Mouse (Mus musculus): ENCODE results near the gene Gna13. TPM values are rescaled to one million over a fixed set of nuclear protein-coding genes. Genes with fewer than 3 reads are reported as not detected.

Gene Gna13
- total RNA-seq, 2 experiments from 2014 or later: 24.3 to 32.4 TPM

DNA sequence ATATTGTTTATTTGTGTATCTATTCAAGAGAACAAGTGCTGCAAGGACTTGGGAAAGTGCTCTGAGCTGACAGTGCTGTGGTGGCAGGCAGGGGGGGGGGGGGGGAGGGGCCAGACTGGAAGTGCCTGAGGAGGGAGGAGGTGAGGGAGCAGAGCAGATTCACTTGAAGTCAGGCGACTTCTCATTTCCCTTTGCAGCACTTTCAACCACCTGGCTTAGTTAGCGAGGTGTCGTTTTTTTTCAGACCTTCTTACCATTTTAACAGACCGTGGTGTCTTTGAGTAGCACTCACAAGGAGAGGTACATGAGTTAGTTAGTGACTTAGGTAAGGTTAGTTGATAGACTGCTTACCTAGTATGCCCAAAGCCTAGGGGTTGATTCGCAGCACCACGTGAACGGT, 12.8 kb downstream of the Gna13 start:
- no peak for DNase-seq (ENCODE audit: low spot score)

DNA sequence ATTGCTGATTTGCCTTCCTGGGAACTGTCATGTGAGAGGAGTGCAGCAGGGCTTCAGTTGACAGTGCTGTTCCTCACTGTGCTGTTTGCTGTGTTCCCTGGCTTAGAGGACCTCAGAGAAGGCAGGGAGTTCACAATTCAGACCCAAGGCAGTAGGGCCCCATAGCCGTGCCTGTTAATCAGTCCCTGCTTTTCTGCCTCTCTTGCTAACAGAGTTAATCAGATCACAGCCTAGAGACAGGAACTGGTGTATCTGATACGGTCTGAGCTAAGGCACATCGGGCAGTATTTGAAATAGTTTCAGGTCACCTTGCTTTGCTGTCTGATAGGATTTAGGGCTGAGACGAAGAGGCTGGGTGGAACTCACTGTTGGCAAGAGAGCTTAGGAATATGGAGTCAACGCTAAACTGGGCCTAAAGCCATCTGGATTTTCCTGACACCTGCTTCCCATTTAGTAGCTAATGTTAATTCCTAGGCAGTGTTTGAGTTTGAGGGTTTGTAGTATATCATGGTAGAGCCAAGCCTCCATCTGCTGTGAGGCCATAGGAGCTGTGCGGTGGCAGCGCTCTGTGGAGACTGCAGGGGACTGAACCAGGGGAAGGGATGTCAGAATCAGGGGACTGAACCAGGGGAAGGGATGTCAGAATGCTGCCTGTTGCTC, 14.0 kb downstream of the Gna13 start:
- DNase-seq (ENCODE audit: low spot score): no peak

DNA sequence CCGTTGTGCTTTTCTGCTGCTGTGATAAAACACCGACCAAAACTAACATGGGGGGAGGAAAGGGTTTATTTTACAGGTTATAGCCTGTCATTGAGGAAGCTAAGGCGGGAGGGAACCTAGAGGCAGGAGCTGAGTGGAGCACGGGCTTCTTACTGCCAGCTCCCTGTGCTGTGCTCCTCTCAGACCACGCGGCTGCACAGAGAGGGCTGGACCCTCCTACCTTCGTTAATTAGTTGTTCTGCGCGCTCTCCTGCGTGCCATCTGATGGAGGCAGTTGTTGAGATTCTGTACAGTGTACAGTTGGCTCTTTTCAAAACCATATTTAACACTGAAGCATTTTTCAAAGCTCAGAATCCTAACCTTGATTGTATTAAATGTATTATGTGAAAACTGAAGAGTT, 14.8 kb downstream of the Gna13 start:
- no peak for DNase-seq (ENCODE audit: low spot score)

DNA sequence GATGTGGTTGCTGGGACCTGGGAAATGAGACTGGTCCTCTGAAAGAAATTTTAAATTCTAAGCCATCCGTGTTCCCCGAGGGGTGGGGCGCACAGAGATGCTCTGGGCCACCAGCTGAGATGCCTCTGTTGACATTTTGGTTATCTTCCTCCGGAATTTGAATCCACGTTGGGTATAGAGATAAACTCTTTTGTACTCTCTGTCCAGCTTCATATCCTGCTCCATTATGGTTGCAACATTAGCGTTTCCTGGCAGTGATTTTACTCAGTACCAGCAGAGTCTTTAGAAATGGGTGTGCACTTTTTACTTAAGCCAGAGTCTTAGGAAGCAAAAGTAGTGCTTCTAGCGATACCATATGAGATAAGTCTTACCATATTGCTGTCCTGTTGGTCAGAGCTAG, 15.4 kb downstream of the Gna13 start:
- no peak for DNase-seq (ENCODE audit: low spot score)

DNA sequence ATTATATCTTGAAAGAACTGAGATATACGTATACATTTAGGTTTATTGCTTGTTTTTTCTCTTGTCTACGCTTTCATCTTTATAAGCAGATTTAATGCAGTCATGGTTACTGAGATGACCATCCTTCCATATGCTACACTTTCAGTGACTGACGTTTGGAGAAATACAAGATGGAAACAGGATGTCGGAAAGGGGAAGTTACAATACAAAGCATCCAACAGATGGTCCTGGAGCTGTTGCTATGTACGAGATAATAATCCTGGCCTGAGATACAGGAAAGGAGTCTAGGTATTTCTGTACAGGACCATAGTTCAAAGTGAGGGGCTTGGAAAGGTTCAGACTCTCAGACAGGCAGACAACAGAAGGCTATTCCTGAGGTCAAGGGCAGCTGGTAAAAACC, 18.0 kb downstream of the Gna13 start:
- DNase-seq (ENCODE audit: low spot score): no peak

DNA sequence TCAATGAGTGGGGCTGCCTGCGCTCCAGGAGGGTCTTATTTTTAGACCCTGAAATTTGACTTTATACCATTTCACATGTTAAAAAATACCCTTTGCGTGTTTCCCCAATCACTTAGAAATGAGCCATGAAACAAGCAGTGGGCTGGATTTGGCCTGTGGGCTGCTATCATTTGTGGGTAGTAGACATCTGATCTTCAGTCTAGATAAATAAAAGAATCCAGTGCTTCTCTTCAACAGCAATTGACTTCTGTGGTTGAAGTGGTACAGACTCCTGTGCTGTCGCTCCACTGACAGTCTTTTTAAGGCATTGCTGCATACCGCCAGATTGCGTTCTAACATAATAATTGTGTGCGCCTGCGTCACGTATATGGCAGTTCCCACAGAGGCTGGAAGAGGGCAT, 22.7 kb downstream of the Gna13 start:
- no peak for DNase-seq (ENCODE audit: low spot score)

DNA sequence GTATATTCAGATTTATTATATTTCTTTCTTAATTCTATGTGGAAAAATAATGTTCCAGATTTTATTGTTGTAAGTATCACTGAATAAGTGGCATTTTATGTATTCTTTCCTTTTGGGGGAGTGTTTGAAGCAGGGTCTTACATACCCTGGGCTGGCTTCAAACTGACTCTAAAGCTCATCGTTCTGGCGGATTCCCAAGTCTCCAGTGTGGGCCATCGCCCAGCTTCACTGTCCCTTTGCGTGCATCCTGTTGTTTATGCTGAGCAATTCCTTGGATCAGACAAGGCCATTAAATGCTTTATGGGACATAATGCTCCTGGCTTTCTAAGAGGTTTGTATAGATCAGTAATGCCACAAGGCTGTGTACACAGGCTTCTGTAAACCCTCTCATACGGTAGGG, 26.4 kb downstream of the Gna13 start:
- DNase-seq (ENCODE audit: low spot score): no peak

DNA sequence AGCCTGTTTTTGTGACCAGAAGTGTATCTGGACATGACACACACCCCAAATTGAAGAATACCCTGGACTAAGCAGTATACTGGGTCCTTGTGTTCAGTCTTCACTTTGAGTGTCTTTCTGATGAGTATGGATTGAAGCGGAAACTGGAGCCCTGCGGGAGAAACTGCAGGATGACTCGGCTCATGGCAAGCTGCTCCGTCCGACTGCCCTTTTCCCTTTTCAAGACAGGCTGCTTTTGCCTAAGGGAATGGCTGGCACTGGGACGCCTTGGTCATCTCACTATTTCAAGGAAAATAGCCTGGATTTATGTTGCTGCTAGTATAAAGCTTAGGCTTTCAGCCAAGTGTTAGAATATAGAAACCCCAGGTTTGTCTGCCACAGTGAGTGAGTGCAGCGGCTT, 28.6 kb downstream of the Gna13 start:
- DNase-seq (ENCODE audit: low spot score): no peak

DNA sequence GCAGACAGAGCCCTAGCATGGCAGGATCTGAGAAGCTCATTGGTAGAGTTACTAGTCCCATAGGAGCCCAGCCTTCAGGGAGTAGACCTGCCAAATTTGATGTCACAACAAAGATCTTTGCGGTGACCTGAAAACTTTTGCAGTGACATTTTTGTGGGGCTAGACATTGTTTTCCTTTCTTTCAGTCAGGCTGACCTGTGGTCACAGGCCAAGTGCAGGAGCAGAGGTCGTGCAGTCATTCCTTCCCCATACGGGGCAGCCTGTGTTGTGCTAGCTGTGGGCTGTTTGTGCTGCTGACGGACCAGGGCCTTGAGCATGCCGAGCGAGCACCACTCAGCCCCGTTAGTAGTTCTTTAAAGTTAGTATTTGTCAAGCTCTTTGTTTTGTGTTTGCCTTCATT, 29.1 kb downstream of the Gna13 start:
- DNase-seq (ENCODE audit: low spot score): no peak

DNA sequence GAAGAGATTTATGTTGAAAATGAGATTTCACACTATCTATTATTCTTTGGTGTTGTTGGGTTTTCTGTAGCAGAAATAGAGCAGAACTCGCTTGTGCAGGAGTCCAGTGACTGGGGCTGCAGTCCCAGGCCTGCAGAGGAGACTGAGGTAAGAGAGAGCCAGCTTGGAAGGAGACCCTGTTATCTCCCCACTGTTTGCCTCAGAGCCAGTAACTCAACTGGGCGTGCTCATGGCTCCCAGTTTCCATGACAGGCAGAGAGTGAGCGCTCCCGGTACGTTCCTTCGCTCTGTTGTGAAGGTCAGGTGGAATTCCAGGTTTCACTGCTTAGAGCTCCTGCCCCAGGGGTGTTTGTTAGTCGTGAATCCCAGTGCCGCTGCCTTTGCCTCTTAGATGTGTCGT, 30.0 kb downstream of the Gna13 start:
- DNase-seq (ENCODE audit: low spot score): no peak

DNA sequence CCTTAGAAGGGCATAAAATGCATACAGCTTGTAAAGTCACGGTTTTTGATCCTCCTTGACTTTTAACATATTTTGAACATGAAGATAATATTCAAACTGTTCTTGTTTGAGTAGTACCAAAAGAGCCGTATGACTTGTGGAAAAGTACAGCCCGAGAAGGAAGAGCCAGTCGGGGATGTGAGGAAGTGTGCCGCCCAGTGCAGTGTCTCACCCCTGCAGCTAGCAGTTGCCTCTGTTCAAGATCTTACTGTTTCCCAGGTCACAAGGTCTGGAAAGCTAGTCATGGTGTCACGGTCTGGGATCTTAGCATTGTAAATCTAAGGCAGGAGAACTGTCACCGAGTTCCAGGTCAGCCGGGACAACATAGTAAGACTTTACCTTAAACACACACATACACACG, 32.1 kb downstream of the Gna13 start:
- DNase-seq (ENCODE audit: low spot score): no peak

DNA sequence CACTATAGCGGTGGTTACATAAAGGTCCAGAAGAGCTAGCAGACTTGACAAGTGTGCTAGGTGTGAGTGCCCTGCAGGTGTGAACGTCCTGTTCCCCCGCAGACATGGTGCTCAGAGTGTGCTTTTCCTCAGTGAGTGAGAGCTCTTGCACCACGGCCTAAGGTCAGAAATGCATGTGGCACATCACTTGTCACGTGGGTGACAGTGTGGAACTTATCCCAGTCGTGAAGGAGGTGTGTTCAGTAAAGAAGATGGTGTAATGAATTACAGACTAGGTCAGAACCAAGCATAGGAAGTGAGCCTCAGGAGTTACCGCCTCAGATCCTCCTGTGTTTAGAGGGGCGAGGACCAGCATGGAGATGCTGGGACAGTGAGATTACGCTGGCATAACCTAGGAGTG, 32.7 kb downstream of the Gna13 start:
- DNase-seq (ENCODE audit: low spot score): no peak

DNA sequence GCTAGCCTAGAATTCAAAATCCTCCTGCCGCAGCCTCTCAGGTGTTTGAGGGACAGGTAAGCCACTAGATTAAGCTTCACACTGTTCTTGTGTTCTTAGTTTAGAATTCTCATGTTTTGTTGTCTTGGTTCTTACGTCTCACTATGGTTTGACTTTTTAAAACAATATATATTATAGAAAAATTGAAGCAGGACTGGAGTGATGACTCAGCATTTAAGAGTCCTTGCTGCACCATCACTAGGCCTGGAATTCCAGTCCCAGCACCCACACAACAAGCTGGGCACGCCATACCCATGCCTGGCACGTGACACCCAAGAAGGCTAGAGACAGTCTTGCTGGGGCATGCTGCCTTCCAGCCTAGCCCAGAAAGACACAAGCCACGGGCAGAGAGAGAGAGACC, 43.8 kb downstream of the Gna13 start:
- no peak for DNase-seq (ENCODE audit: low spot score)

DNA sequence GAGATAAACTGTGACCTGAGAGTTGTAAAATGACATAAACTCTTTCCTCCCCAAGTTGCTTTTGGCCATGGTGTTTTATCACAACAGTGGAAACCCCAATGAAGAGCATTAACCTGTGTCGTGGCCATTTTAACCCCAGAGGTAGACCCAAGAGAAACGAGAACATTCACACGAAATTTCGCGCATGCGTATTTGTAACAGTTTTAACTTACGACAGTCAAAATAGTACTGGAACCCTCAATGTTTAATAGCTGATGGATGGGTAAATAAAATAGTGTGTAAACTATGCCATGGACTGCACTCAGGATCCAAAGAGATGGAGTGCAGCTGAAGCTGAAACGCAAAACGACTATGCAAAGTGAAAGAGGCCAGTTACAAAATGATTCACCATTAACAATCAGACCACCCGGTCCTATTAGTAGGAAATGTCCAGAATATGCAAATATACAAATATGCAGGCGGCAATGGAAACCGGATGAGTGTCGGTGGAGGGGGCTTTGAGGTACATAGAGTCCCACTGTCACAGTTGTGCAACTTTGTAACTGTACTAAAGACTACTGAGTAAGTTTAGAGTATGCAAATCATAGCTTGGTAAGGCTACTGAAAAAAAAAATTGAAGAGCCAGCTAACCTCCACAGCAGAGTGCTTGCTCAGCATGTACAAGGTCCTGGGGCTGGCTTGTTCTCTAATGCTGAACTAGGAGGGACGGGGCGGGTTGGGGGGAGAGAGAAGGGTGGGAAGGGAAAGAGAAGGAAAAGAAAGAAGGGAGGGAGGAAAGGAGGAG, 47.8 kb downstream of the Gna13 start:
- DNase-seq (ENCODE audit: low spot score): no peak

DNA sequence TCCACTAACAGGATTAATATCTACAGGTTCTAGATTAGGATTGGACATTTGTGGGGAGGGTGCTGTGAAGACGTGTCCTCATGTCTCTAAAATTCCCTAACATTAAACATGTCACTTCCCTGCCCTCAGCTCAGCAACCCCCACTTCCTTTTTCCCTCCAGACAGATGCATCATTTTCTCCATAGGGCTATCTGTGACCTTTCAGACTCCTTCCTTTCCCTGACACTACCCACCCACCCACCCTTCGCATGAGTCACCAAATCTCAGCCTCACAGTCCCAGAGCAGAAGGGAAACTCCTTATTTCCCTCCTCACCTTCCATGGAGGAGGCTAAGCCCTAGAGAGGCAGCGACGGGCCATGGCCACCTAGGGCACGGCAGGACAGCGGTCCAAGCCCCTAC, 51.0 kb downstream of the Gna13 start, which contains the start of gene 9930022D16Rik:
Gene 9930022D16Rik, plus strand, starts transcription at position 301 of the 400 bp plus-strand sequence.
- DNase-seq (ENCODE audit: low spot score): no peak

DNA sequence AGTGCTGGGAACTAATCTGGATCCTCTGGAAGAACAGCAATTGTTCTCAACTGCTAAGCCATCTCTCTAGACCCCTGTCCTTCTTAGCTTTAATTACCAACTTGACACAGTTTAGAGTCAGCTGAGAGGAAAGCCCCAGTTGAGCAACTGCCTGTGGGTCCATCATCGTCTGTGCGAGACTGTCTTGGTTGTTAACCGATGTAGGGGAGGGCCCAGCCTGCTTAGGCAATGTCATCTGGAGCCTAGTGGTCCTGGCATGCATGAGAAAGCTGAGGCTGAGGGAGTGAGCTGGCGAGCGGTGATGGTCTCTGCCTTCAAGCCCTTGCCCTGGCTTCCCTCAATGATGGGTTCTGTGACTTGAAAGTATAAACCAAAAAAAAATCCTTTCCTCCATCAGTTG, 52.2 kb downstream of the Gna13 start:
- no peak for DNase-seq (ENCODE audit: low spot score)

DNA sequence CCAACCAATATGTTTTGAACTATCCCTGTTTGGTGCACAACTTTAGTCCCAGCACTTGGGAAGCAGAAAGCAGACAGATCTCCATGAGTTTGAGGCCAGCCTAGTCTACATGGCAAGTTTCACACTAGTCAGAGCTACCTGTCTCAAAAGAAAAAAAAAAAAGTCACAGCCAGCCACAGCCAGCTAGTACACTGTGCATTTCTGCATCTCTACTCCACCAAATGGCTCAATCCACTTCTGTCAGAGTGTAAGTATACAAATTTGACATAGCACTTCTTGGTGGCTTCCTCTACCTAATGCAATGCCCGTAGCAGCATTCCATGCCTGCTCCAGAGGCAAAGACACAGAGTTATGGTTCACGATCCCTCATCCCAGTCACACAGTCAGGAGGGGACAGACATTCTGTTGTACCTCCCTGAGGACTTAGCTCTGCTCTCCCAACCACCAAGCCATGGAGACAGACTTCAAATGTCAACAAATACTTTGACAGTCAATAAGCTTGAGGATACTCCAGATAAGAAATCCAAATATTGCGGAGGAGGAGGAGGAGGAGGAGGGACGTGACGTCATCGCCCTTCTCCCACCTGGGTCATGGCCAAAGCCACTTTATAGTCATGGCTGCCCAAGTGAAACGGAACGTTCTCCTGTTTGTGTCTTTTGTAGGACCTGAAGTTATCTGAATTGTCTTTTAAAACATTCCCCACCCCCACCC, 54.2 kb downstream of the Gna13 start:
- DNase-seq (ENCODE audit: low spot score): no peak

DNA sequence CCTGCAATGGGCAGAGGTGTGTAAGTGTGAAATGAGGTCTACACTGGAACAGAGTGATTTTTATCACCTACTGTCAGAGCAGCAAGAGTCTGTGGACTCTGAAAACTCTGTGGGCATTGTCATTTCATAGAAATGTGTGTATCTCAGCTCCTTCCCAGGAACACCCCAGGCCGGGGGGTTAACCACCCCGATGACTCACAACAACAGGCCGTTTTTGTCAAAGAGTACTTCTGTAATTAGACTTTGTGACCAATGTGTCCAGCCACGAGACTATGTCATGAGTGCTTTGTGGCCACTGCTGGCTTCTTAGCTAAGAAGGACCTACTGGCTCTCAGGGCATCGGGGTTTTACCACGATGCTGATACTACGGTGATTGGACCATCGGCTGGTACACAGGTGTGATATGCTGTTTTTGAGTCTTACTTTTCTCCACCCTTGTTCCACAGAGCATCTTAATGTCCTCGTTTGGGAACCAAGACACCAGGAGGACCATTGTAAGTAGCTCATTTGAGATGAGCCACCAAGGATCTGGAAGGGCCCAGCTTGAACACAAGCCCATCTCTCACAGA, 54.9 kb downstream of the Gna13 start:
- no peak for DNase-seq (ENCODE audit: low spot score)

DNA sequence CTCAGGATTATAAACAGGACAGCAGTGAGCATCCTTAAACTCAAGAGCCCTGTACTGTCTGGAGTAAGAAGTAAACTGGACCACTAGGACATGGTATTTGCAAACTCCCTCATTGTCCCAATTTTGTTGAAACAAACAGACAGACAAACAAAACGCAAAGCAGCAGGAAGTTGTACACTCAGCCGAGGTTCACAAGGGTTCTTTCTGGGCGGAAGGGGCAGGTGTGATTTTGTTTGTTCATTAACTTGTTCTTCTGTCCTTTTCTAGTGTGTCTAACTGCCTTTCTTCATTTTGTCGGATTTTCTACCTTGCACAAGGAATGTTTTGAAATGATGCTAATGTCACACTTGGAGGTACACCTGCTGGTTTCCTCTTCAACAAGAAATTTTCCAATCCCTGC, 56.8 kb downstream of the Gna13 start:
- DNase-seq (ENCODE audit: low spot score): no peak

DNA sequence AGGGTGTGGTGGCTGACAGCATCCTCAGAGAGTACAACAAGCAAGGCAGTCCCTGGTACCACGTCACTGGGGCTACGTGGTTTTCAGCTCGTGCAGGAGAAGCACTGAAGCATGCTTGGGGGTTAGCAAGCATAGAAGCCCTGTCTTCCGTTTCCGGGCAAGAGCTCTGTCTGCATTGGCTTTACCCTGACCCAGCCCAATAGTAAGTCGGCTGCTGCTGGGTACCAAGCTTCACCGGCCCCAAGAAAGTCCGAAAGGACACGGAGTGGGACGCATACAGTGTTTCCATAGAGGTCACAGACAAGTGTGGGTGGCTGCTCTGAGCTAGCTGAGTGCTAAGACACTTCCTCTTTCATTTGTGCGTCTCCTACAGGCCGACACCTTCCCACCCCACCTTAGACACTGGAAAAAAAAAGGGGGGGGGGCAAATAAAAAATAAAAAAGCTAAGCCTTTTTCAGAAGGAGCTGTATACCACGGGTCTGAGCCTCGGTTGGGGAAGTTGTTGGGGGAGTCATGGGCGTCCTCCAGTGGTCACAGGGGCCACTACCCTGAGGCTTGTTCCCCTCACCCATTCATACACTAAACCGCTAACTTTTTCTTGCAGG, 57.4 kb downstream of the Gna13 start:
- no peak for DNase-seq (ENCODE audit: low spot score)

DNA sequence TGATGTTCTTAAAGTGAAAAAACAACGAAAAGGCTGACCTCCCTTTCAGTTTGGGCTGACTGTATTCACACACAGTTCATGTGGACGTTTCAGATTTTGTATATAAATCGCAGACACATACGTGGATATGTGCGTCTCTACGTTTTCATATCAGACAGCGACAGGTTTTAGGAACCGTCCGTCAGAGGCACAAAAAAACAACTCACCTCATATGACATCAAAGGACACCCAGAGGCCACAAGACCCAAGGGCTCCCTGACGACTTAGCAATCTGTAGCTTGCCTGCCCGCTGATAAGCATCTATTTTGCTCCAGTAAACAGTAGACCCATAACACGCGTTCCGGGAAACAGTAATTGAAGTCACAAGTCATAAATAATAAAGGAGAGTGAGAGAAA, 57.9 kb downstream of the Gna13 start:
- no peak for DNase-seq (ENCODE audit: low spot score)

DNA sequence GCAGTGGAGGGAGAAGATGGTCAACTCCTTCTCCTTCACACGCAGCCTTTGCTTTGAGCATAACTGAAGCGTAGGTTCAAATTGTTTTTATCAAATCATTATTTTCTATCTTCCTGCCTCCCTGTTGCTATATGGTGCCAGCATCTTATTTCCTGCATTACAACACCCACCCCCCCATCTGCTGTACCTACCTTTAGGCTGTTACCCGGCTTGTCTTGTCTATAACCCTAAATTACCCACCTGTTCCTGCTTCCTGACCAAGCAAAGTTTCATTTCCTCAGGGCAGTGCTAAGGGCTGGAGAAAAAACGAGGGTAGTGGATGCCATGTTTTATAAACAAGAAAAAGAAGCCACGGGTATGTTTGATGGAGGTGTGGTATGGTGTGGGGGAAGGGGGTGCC, 58.6 kb downstream of the Gna13 start:
- no peak for DNase-seq (ENCODE audit: low spot score)

All from gastrocnemius, adult 18-20 months (tissue).